Mouse (Mus musculus) MEL (cell line): ENCODE results near the gene Mansc1. TPM values are rescaled to one million over a fixed set of nuclear protein-coding genes. Genes with fewer than 3 reads are reported as not detected.

Source experiments
- DNase-seq: peaks from one replicate; pipeline ENCODE4 v3.0.0; 2011; ENCODE audit warnings: low read depth, low spot score
- H3K27ac ChIP-seq: 2 replicates; pipeline ENCODE4 v1.5.1; 2012; ENCODE audit warnings: low read depth, mild to moderate bottlenecking, control low read depth, low read length, moderate library complexity; ENCODE audit not compliant: control insufficient read depth
- H3K27me3 ChIP-seq, 2 experiments: fragments of 150-350 bp in 1 of 2; sonication (generic) in 1 of 2; 2 replicates each; pipeline ENCODE4 v1.6.1; 2012; ENCODE audit warnings: low read length in 2 of 2, mild to moderate bottlenecking in 2 of 2, improper control_type of control experiment in 1 of 2, moderate library complexity in 1 of 2; ENCODE audit not compliant: insufficient read depth in 2 of 2, control insufficient read depth in 1 of 2
- H3K36me3 ChIP-seq, 2 experiments: 2 replicates each; pipeline ENCODE4 v1.6.1; 2012 to 2014; ENCODE audit warnings: low read length in 2 of 2, improper control_type of control experiment in 1 of 2, inconsistent platforms in 1 of 2, mild to moderate bottlenecking in 1 of 2; ENCODE audit not compliant: insufficient read depth in 2 of 2, control insufficient read depth in 1 of 2
- H3K4me1 ChIP-seq, 2 experiments: fragments of 150-350 bp in 1 of 2; sonication (generic) in 1 of 2; 2 replicates each; pipeline ENCODE4 v1.6.1; 2012; ENCODE audit warnings: low read length in 2 of 2, improper control_type of control experiment in 1 of 2, mild to moderate bottlenecking in 1 of 2; ENCODE audit not compliant: insufficient read depth in 2 of 2, control insufficient read depth in 1 of 2
- H3K4me3 ChIP-seq, 2 experiments: fragments of 150-350 bp in 1 of 2; sonication (generic) in 1 of 2; 2 replicates each; pipeline ENCODE4 v1.5.1; 2012; ENCODE audit warnings: low read depth in 2 of 2, low read length in 2 of 2, mild to moderate bottlenecking in 2 of 2, moderate library complexity in 2 of 2, control low read depth in 1 of 2, improper control_type of control experiment in 1 of 2; ENCODE audit not compliant: control insufficient read depth in 1 of 2, insufficient read depth in 1 of 2
- H3K79me2 ChIP-seq: 2 replicates; pipeline ENCODE4 v1.6.1; 2012; ENCODE audit warnings: mild to moderate bottlenecking, low read length, moderate library complexity; ENCODE audit not compliant: control insufficient read depth, poor library complexity, insufficient read depth
- H3K9ac ChIP-seq: 2 replicates; pipeline ENCODE4 v1.6.1; 2012; ENCODE audit warnings: low read depth, mild to moderate bottlenecking, control low read depth, low read length, moderate library complexity; ENCODE audit not compliant: control insufficient read depth, poor library complexity, severe bottlenecking
- H3K9me3 ChIP-seq: fragments of 150-350 bp; sonication (generic); replicated peaks from 2 replicates; pipeline ENCODE4 v1.6.1; 2012; ENCODE audit warnings: mild to moderate bottlenecking, low read length, improper control_type of control experiment, moderate library complexity; ENCODE audit not compliant: insufficient read depth
- ELF1 ChIP-seq: IDR thresholded peaks from 2 replicates; pipeline ENCODE4 v1.6.1; 2014; ENCODE audit warnings: low read depth, mild to moderate bottlenecking, inconsistent platforms, low read length, improper control_type of control experiment, moderate library complexity
- EP300 ChIP-seq, 2 experiments: IDR thresholded peaks; 2 replicates each; pipeline ENCODE4 v1.6.1; 2011; ENCODE audit warnings: improper control_type of control experiment in 2 of 2, low read length in 2 of 2, low read depth in 1 of 2, mild to moderate bottlenecking in 1 of 2
- HCFC1 ChIP-seq: IDR thresholded peaks from 2 replicates; pipeline ENCODE4 v1.6.1; 2012; ENCODE audit warnings: low read depth, mild to moderate bottlenecking, inconsistent platforms, low read length, improper control_type of control experiment, moderate library complexity
- KAT2A ChIP-seq: conservative IDR thresholded peaks from 2 replicates; pipeline ENCODE4 v1.6.1; 2012; ENCODE audit warnings: low read depth, low read length, improper control_type of control experiment, inconsistent platforms
- MAX ChIP-seq: IDR thresholded peaks from 2 replicates; pipeline ENCODE4 v1.6.1; 2011; ENCODE audit warnings: low read length, improper control_type of control experiment
- MXI1 ChIP-seq: IDR thresholded peaks from 2 replicates; pipeline ENCODE4 v1.6.1; 2011; ENCODE audit warnings: mild to moderate bottlenecking, low read depth, low read length, improper control_type of control experiment
- NELFE ChIP-seq: IDR thresholded peaks from 2 replicates; pipeline ENCODE4 v1.6.1; 2011; ENCODE audit warnings: low read depth, low read length, improper control_type of control experiment
- NRF1 ChIP-seq: IDR thresholded peaks from 2 replicates; pipeline ENCODE4 v1.6.1; 2014; ENCODE audit warnings: low read depth, mild to moderate bottlenecking, inconsistent platforms, low read length, improper control_type of control experiment, moderate library complexity; ENCODE audit not compliant: poor library complexity, insufficient read depth, severe bottlenecking
- POLR2AphosphoS2 ChIP-seq: IDR thresholded peaks from 2 replicates; pipeline ENCODE4 v1.6.1; 2011; ENCODE audit warnings: low read length, improper control_type of control experiment
- SIN3A ChIP-seq: IDR thresholded peaks from 2 replicates; pipeline ENCODE4 v1.6.1; 2012; ENCODE audit warnings: low read length, improper control_type of control experiment, inconsistent platforms
- TAL1 ChIP-seq: IDR thresholded peaks from 2 replicates; pipeline ENCODE4 v1.6.1; 2012; ENCODE audit warnings: mild to moderate bottlenecking, inconsistent platforms, low read length, moderate library complexity, mixed read lengths
- UBTF ChIP-seq: IDR thresholded peaks from 2 replicates; pipeline ENCODE4 v1.6.1; 2012; ENCODE audit warnings: low read depth, mild to moderate bottlenecking, inconsistent platforms, low read length, improper control_type of control experiment, moderate library complexity, borderline replicate concordance; ENCODE audit not compliant: insufficient read depth
- USF1 ChIP-seq: IDR thresholded peaks from 2 replicates; pipeline ENCODE4 v1.6.1; 2014; ENCODE audit warnings: low read depth, mild to moderate bottlenecking, inconsistent platforms, low read length, improper control_type of control experiment, moderate library complexity
- ZMIZ1 ChIP-seq: IDR thresholded peaks from 2 replicates; pipeline ENCODE4 v1.6.1; 2012; ENCODE audit warnings: low read depth, mild to moderate bottlenecking, inconsistent platforms, low read length, improper control_type of control experiment, moderate library complexity
- polyA plus RNA-seq, 2 experiments: library from polyadenylated mRNA; stranded (reverse) in 1 of 2; unstranded in 1 of 2; fragments of >175 nt in 1 of 2; fragments of >200 nt in 1 of 2; gene quantifications; 2 replicates each; pipeline versions ENCODE4 v1.2.1 to v1.2.4; 2012; ENCODE audit warnings: low replicate concordance in 2 of 2, low read depth in 1 of 2; ENCODE audit not compliant: insufficient read length in 2 of 2, insufficient read depth in 1 of 2, missing spikeins in 1 of 2
- total RNA-seq: library from RNA; depleted of rRNA; stranded (reverse); fragments of 300-350 nt; gene quantifications from 2 replicates; pipeline ENCODE4 v1.2.3, GENCODE M21; 2012

The Mansc1 gene
- total and polyA plus RNA-seq, 3 experiments, result not detected

- no peak overlapping the region for H3K9ac ChIP-seq
- no peak for TF ChIP-seq HCFC1
- TF ChIP-seq SIN3A, result no peak
- no peak for TF ChIP-seq UBTF
- no peaks in the 10 kb centered on the region for H3K9me3 ChIP-seq
- no peak for DNase-seq
- no peak overlapping the region for H3K27ac ChIP-seq
- H3K27me3 ChIP-seq, result no peaks in the 10 kb centered on the region
- peaks cover 0 to 4% of the 10 kb centered on the region in 2 experiments; a peak in 2 of 4 replicates for H3K4me1 ChIP-seq
- H3K36me3 ChIP-seq, result peaks cover 0 to 3% of the 10 kb centered on the region in 2 experiments; a peak in 2 of 4 replicates
- H3K79me2 ChIP-seq, result no peaks in the 10 kb centered on the region
- no peak overlapping the region for H3K4me3 ChIP-seq
Measured at GRCm38 (mm10) chr6:134665817-134666216, 33.5 kb upstream of the Mansc1 start.

GRCm38 (mm10) chr6:134664573-134664972, 32.3 kb upstream of the Mansc1 start:
- Histone ChIP-seq H3K9ac (no peak overlapping the region), H3K9me3 (no peaks in the 10 kb centered on the region), H3K27me3 (no peaks in the 10 kb centered on the region), H3K4me1 (peaks cover 0 to 5% of the 10 kb centered on the region in 2 experiments; a peak in 2 of 4 replicates), H3K4me3 (no peak overlapping the region), H3K79me2 (no peaks in the 10 kb centered on the region), H3K36me3 (peaks cover 0 to 6% of the 10 kb centered on the region in 2 experiments; a peak in 2 of 4 replicates), H3K27ac (no peak overlapping the region)
- no peak for DNase-seq
- no peak for TF ChIP-seq EP300 (IDR thresholded peaks at IDR 0.05; ENCODE audit: low read depth in 1 of 2, low read length in 2 of 2)
- no peak for TF ChIP-seq ZMIZ1
- no peak for TF ChIP-seq MXI1
- no peak for TF ChIP-seq UBTF
- no peak for TF ChIP-seq MAX
- TF ChIP-seq NRF1, result no peak
- TF ChIP-seq KAT2A, result no peak
- TF ChIP-seq TAL1, result no peak
- TF ChIP-seq ELF1, result no peak
- no peak for TF ChIP-seq POLR2AphosphoS2
- TF ChIP-seq USF1, result no peak
- TF ChIP-seq NELFE, result no peak
